Mouse (Mus musculus) testis, adult 2 months (tissue): ENCODE data around the gene Serpina10. TPM values are rescaled to one million over a fixed set of nuclear protein-coding genes. Genes with fewer than 3 reads are reported as not detected.

Experiments
- H3K27ac ChIP-seq: fragments of 200-500 bp; 2 replicates; pipeline ENCODE4 v1.5.1; 2012; ENCODE audit warnings: low read depth, low read length; ENCODE audit not compliant: control insufficient read depth, insufficient read depth
- H3K27me3 ChIP-seq: fragments of 200-500 bp; 2 replicates; pipeline ENCODE4 v1.6.1; 2012; ENCODE audit warnings: mild to moderate bottlenecking, low read length, moderate library complexity; ENCODE audit not compliant: control insufficient read depth, insufficient read depth
- H3K36me3 ChIP-seq: fragments of 200-500 bp; 2 replicates; pipeline ENCODE4 v1.6.1; 2012; ENCODE audit warnings: mild to moderate bottlenecking, low read length; ENCODE audit not compliant: control insufficient read depth, insufficient read depth
- H3K4me1 ChIP-seq: fragments of 200-500 bp; 2 replicates; pipeline ENCODE4 v1.6.1; 2012; ENCODE audit warnings: low read length; ENCODE audit not compliant: control insufficient read depth, insufficient read depth
- H3K4me3 ChIP-seq: fragments of 200-500 bp; 2 replicates; pipeline ENCODE4 v1.5.1; 2012; ENCODE audit warnings: low read depth, mild to moderate bottlenecking, low read length, moderate library complexity, mixed read lengths; ENCODE audit not compliant: control insufficient read depth
- CTCF ChIP-seq: fragments of 200-500 bp; IDR thresholded peaks from 2 replicates; pipeline ENCODE4 v1.5.1; 2012; ENCODE audit warnings: low read depth, mild to moderate bottlenecking, inconsistent platforms, low read length, moderate library complexity; ENCODE audit not compliant: control insufficient read depth, insufficient read depth, insufficient replicate concordance
- POLR2A ChIP-seq: fragments of 200-500 bp; IDR thresholded peaks from 2 replicates; pipeline ENCODE4 v1.6.1; 2012; ENCODE audit warnings: low read depth, mild to moderate bottlenecking, inconsistent platforms, low read length, moderate library complexity; ENCODE audit not compliant: control insufficient read depth
- polyA plus RNA-seq: library from polyadenylated mRNA; depleted of rRNA; stranded (reverse); fragments of >200 nt; gene quantifications from 2 replicates; pipeline ENCODE4 v1.2.3, GENCODE M21; 2012

Serpina10 gene
- polyA plus RNA-seq, 1 experiment, result not detected

- no peak overlapping the region for H3K27ac ChIP-seq
- peaks cover 3% of the 10 kb centered on the region for H3K4me1 ChIP-seq
- no peak for TF ChIP-seq POLR2A
- no peak for TF ChIP-seq CTCF
- H3K27me3 ChIP-seq, result no peaks in the 10 kb centered on the region
- no peaks in the 10 kb centered on the region for H3K36me3 ChIP-seq
- no peak overlapping the region for H3K4me3 ChIP-seq
These were observed 13.4 kb upstream of the Serpina10 start for GRCm38 (mm10) chr12:103644601-103645000.

- no peak overlapping the region for H3K4me3 ChIP-seq
- TF ChIP-seq CTCF, result no peak
- no peak for TF ChIP-seq POLR2A
These were observed 12.6 kb upstream of the Serpina10 start for GRCm38 (mm10) chr12:103643818-103644217.

GRCm38 (mm10) chr12:103643336-103643735, 12.1 kb upstream of the Serpina10 start:
- peaks cover 4% of the 10 kb centered on the region for H3K4me1 ChIP-seq
- TF ChIP-seq POLR2A, result no peak
- TF ChIP-seq CTCF, result peak; percentile 55; the same call in 1 of the 2 replicates
- no peaks in the 10 kb centered on the region for H3K27me3 ChIP-seq
- H3K27ac ChIP-seq, result no peak overlapping the region
- H3K36me3 ChIP-seq, result no peaks in the 10 kb centered on the region
- no peak overlapping the region for H3K4me3 ChIP-seq

More at GRCm38 (mm10) chr12:103643818-103644217, 12.6 kb upstream of the Serpina10 start:
- no peaks in the 10 kb centered on the region for H3K36me3 ChIP-seq
- H3K27me3 ChIP-seq, result no peaks in the 10 kb centered on the region
- H3K27ac ChIP-seq, result no peak overlapping the region
- peaks cover 4% of the 10 kb centered on the region for H3K4me1 ChIP-seq

- no peaks in the 10 kb centered on the region for H3K27me3 ChIP-seq
- H3K36me3 ChIP-seq, result no peaks in the 10 kb centered on the region
- H3K27ac ChIP-seq, result no peak overlapping the region
- no peak for TF ChIP-seq POLR2A
- no peak for TF ChIP-seq CTCF
- no peak overlapping the region for H3K4me3 ChIP-seq
- peaks cover 4% of the 10 kb centered on the region for H3K4me1 ChIP-seq
These were observed 4.6 kb upstream of the Serpina10 start for GRCm38 (mm10) chr12:103635846-103636245.

GRCm38 (mm10) chr12:103634430-103634829, 3.2 kb upstream of the Serpina10 start:
- Histone ChIP-seq H3K4me3 (no peak overlapping the region), H3K36me3 (no peaks in the 10 kb centered on the region), H3K27me3 (no peaks in the 10 kb centered on the region), H3K27ac (no peak overlapping the region), H3K4me1 (no peaks in the 10 kb centered on the region)
- TF ChIP-seq CTCF (no peak), POLR2A (no peak)

- H3K4me3 ChIP-seq, result no peak overlapping the region
- H3K36me3 ChIP-seq, result peaks cover 2% of the 10 kb centered on the region; the same call in 1 of the 2 replicates
- H3K27ac ChIP-seq, result no peak overlapping the region
- no peaks in the 10 kb centered on the region for H3K27me3 ChIP-seq
- H3K4me1 ChIP-seq, result no peaks in the 10 kb centered on the region
- TF ChIP-seq CTCF, result no peak
- TF ChIP-seq POLR2A, result no peak
These were observed 14.4 kb downstream of the Serpina10 start for GRCm38 (mm10) chr12:103616860-103617261.

GRCm38 (mm10) chr12:103615734-103616133, 15.5 kb downstream of the Serpina10 start:
- Histone ChIP-seq H3K36me3 (peaks cover 2% of the 10 kb centered on the region; the same call in 1 of the 2 replicates), H3K27ac (no peak overlapping the region), H3K4me3 (no peak overlapping the region), H3K27me3 (no peaks in the 10 kb centered on the region), H3K4me1 (no peaks in the 10 kb centered on the region)
- TF ChIP-seq POLR2A (no peak), CTCF (no peak)

- peaks cover 3% of the 10 kb centered on the region; the same call in 1 of the 2 replicates for H3K36me3 ChIP-seq
- H3K4me1 ChIP-seq, result no peaks in the 10 kb centered on the region
These were observed 16.1 kb downstream of the Serpina10 start for GRCm38 (mm10) chr12:103615141-103615540.

More at GRCm38 (mm10) chr12:103615141-103615540, 16.1 kb downstream of the Serpina10 start:
- H3K27me3 ChIP-seq, result no peaks in the 10 kb centered on the region
- H3K4me3 ChIP-seq, result no peak overlapping the region
- TF ChIP-seq POLR2A (no peak), CTCF (no peak)
- no peak overlapping the region for H3K27ac ChIP-seq
